Mouse (Mus musculus) ovary, postnatal 10 days (tissue): ENCODE data around the gene Ucn3.

Source experiments
- DNase-seq: peaks from one replicate; pipeline ENCODE4 v3.0.0; 2022; ENCODE audit warnings: low spot score

The Ucn3 gene

GRCm38 (mm10) chr13:3891479-3892087 is 53.6 kb downstream of the Ucn3 start:
- DNase-seq: no peak
